13 mouse cellular contexts compared by ENCODE assay signal in the genomic region with DNA sequence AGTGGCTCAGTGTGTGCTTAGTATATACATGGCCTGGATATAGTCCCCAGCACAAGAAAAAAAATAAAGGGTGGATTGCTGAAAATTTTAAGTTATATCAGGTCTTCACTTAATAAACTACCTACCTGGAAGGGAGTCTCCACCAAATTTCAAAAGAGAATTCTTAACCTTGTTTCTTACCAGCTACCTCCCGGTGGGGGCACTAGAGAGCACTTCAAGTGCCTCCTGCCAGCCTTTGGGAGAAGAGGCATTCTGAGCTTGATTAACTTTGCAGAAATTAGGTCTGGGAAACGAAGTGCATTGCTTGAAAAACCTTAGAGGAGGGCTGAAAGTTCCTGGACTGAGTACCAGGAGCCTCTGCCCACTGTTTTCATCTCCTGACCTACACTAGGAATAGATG. TPM values are rescaled to one million over a fixed set of nuclear protein-coding genes. Genes with fewer than 3 reads are reported as not detected.
DNase-seq lines count a peak whose midpoint lies in the region; ATAC-seq and TF ChIP-seq lines count a peak whose summit lies in the region.
"Had no signal": no experiment of that assay in that cellular context is flagged by ENCODE, and none has a peak within 500 bp of the region (broad histone marks: within the 10 kb centered on the region; RNA-seq: fewer than 3 reads in every experiment).

No protein-coding gene starts in this region.

- H3K4me2 ChIP-seq in heart, embryonic 12.5 days, result no peak overlapping the region
- H3K4me2 ChIP-seq: intestine, embryonic 15.5 days; liver, embryonic 12.5 days had no signal

- no peaks in the 10 kb centered on the region for H3K9me3 ChIP-seq in heart, embryonic 12.5 days (replicated peaks)
- H3K9me3 ChIP-seq: intestine, embryonic 15.5 days; liver, embryonic 12.5 days had no signal

- H3K36me3 ChIP-seq in heart, adult 2 months (ENCODE audit: control insufficient read depth, insufficient read depth, low read length), result no peaks in the 10 kb centered on the region
- H3K36me3 ChIP-seq in heart, embryonic 12.5 days, result no peaks in the 10 kb centered on the region
- H3K36me3 ChIP-seq: intestine, embryonic 15.5 days; liver, embryonic 12.5 days had no signal

- WGBS in heart, adult 2 months, result 5% methylated on average over 2 of the region's 2 CpGs
- WGBS in heart, embryonic 12.5 days, result 16% methylated on average over 2 of the region's 2 CpGs

- intact Hi-C loops in heart, adult 2 months (cut with DNase I), result no loop called here
- intact Hi-C loops in left cerebral cortex, adult 2 months (cut with DNase I), result no loop called here
- intact Hi-C loops in left cerebral cortex, postnatal 25 days (cut with DNase I), result no loop called here

- no peak for ATAC-seq in heart, embryonic 12.5 days (ENCODE audit: insufficient number of reproducible peaks, low FRiP score)
- no peak for ATAC-seq in cerebellum, adult (ENCODE audit: insufficient number of reproducible peaks, low FRiP score, low TSS enrichment)
- ATAC-seq: intestine, embryonic 15.5 days; liver, embryonic 12.5 days had no signal

- H3K4me3 ChIP-seq in heart, adult 2 months, result no peak overlapping the region
- no peak overlapping the region for H3K4me3 ChIP-seq in heart, embryonic 12.5 days
- no peak overlapping the region for H3K4me3 ChIP-seq in left cerebral cortex, adult 2 months
- H3K4me3 ChIP-seq: intestine, embryonic 15.5 days; liver, embryonic 12.5 days; myocyte had no signal

- TF ChIP-seq CTCF in heart, adult 2 months (IDR thresholded peaks at IDR 0.05), result peak; percentile 58
- TF ChIP-seq CTCF in left cerebral cortex, adult 2 months (IDR thresholded peaks at IDR 0.05), result peak; percentile 60

- H3K4me1 ChIP-seq in heart, adult 2 months (ENCODE audit: control insufficient read depth, insufficient read depth, low read length), result no peaks in the 10 kb centered on the region
- no peaks in the 10 kb centered on the region for H3K4me1 ChIP-seq in heart, embryonic 12.5 days (replicated peaks)
- H3K4me1 ChIP-seq: intestine, embryonic 15.5 days; liver, embryonic 12.5 days had no signal

- no peak for TF ChIP-seq EP300 in heart, adult 2 months (IDR thresholded peaks at IDR 0.05; ENCODE audit: insufficient read depth, low read depth, low read length)

- DNase-seq in heart, adult 2 months, result no peak
- no peak for DNase-seq in left cerebral cortex, adult 2 months (ENCODE audit: extremely low spot score in 1 of 2, low spot score in 2 of 2)
- DNase-seq in left cerebral cortex, postnatal 25 days (ENCODE audit: low spot score in 2 of 2), result no peak
- peak; percentile 5 for DNase-seq in NIH3T3 (ENCODE audit: low read depth)
- DNase-seq in embryo, embryonic 11 days, result peak; percentile 50
- DNase-seq: cerebellum, adult 2 months; thymus, postnatal 25 days had no signal

- no peaks in the 10 kb centered on the region for H3K27me3 ChIP-seq in heart, adult 2 months (ENCODE audit: control insufficient read depth, insufficient read depth, low read length)
- H3K27me3 ChIP-seq in heart, embryonic 12.5 days (replicated peaks), result peaks cover 11% of the 10 kb centered on the region; the same call in 1 of the 2 replicates
- H3K27me3 ChIP-seq: liver, embryonic 12.5 days had no signal

- no peak for TF ChIP-seq POLR2A in heart, adult 2 months (IDR thresholded peaks at IDR 0.05; ENCODE audit: insufficient read depth, low read depth, low read length)

- no peak overlapping the region for H3K9ac ChIP-seq in heart, adult 2 months (ENCODE audit: low read depth, low read length)
- H3K9ac ChIP-seq in heart, embryonic 12.5 days, result no peak overlapping the region
- H3K9ac ChIP-seq: intestine, embryonic 15.5 days; liver, embryonic 12.5 days had no signal

- no peak overlapping the region for H3K27ac ChIP-seq in heart, adult 2 months
- H3K27ac ChIP-seq in heart, embryonic 12.5 days (ENCODE audit: poor library complexity, severe bottlenecking), result no peak overlapping the region
- no peak overlapping the region for H3K27ac ChIP-seq in left cerebral cortex, adult 2 months
- H3K27ac ChIP-seq: intestine, embryonic 15.5 days; liver, embryonic 12.5 days had no signal

- H3K79me2 ChIP-seq in heart, adult 2 months (replicated peaks; ENCODE audit: control insufficient read depth, insufficient read depth, low read length), result no peaks in the 10 kb centered on the region

RNA-seq across cellular contexts. Expression of a gene that starts 19.5 kb away (rescaled TPM):
- total RNA-seq in heart, adult 2 months (2021), result not detected
- polyA plus RNA-seq in heart, adult 2 months (2012; rRNA removed), result 0.08 and 0.12 TPM in 2 replicates
- polyA plus RNA-seq in heart, embryonic 12.5 days (2016; fragmentation: Nextera tagmentation; extraction: Ambion mirVana), result 0.06 TPM in 1 of 2 replicates, not detected in the other
- total RNA-seq in left cerebral cortex, adult 2 months (2021), result not detected
- total RNA-seq in left cerebral cortex, postnatal 25 days (2021), result not detected
- total RNA-seq: heart, postnatal 10 days had no signal
- polyA plus RNA-seq: intestine, embryonic 15.5 days; liver, embryonic 12.5 days; myocyte had no signal

Comparison
In these comparisons a context has a peak if more than half of its experiments do, and no peak if none do; other contexts are left out.
1. DNase-seq: peak in NIH3T3 (single experiment) and embryo, embryonic 11 days (single experiment); none in heart, adult 2 months (0 of 2), left cerebral cortex, adult 2 months (0 of 2) and left cerebral cortex, postnatal 25 days (0 of 2).